Mouse (Mus musculus) midbrain, embryonic 14.5 days (tissue): ENCODE data around the gene Cntnap5c. TPM values are rescaled to one million over a fixed set of nuclear protein-coding genes. Genes with fewer than 3 reads are reported as not detected.

Experiments
- ATAC-seq: fragments of 200-750 bp; cut with Nextera tagmentation; 2 replicates; pipeline ENCODE4 v1.8.0; 2017; ENCODE audit warnings: moderate number of reproducible peaks, moderate library complexity; ENCODE audit not compliant: low FRiP score, low TSS enrichment
- DNase-seq: peaks from one replicate; pipeline ENCODE4 v3.0.0-alpha.2; 2015
- H3K27ac ChIP-seq: fragments of 300-500 bp; sonication (generic); replicated peaks from 2 replicates; pipeline ENCODE4 v1.5.1; 2014; ENCODE audit warnings: mild to moderate bottlenecking, low read depth, low read length, moderate library complexity
- H3K27me3 ChIP-seq: fragments of 300-500 bp; sonication (generic); 2 replicates; pipeline ENCODE4 v1.6.1; 2014; ENCODE audit warnings: low read length, control low read depth, mixed read lengths; ENCODE audit not compliant: control insufficient read depth, insufficient read depth
- H3K36me3 ChIP-seq: fragments of 300-500 bp; sonication (generic); 2 replicates; pipeline ENCODE4 v1.6.1; 2014; ENCODE audit warnings: low read length, control low read depth; ENCODE audit not compliant: control insufficient read depth, insufficient read depth
- H3K4me1 ChIP-seq: fragments of 300-500 bp; sonication (generic); 2 replicates; pipeline ENCODE4 v1.6.1; 2014; ENCODE audit warnings: mild to moderate bottlenecking, antibody characterized with exemption, low read length, control low read depth; ENCODE audit not compliant: control insufficient read depth, insufficient read depth
- H3K4me2 ChIP-seq: fragments of 300-500 bp; sonication (generic); 2 replicates; pipeline ENCODE4 v1.6.1; 2014; ENCODE audit warnings: mild to moderate bottlenecking, low read length, moderate library complexity
- H3K4me3 ChIP-seq: fragments of 300-500 bp; sonication (generic); replicated peaks from 2 replicates; pipeline ENCODE4 v1.5.1; 2014; ENCODE audit warnings: low read depth, low read length
- H3K9ac ChIP-seq: fragments of 300-500 bp; sonication (generic); replicated peaks from 2 replicates; pipeline ENCODE4 v1.6.1; 2014; ENCODE audit warnings: mild to moderate bottlenecking, low read length, moderate library complexity
- H3K9me3 ChIP-seq: fragments of 300-500 bp; sonication (generic); 2 replicates; pipeline ENCODE4 v1.6.1; 2016; ENCODE audit warnings: low read length, control low read depth, mixed read lengths; ENCODE audit not compliant: control insufficient read depth
- WGBS: fragments of 180-500 bp; shearing (Covaris S2); extraction: QIAGEN DNeasy Blood & Tissue Kit; methylation state at CpG from one replicate; pipeline ENCODE4 v1.1.7; 2014; 5-methylcytosine and 5-hydroxymethylcytosine counted together
- polyA plus RNA-seq: library from polyadenylated mRNA; unstranded; fragments of >200 nt; fragmentation: Nextera tagmentation; extraction: Ambion mirVana; gene quantifications from 2 replicates; pipeline ENCODE4 v1.2.1, GENCODE M21; 2014

Cntnap5c gene
- polyA plus RNA-seq, 1 experiment from 2014 or later: 1.8 TPM

GRCm38 (mm10) chr17:58082676-58083075 is 313.3 kb downstream of the Cntnap5c start:
- Histone ChIP-seq H3K27me3 (no peaks in the 10 kb centered on the region), H3K4me3 (no peak overlapping the region), H3K36me3 (no peaks in the 10 kb centered on the region), H3K27ac (no peak overlapping the region), H3K4me2 (no peak overlapping the region), H3K9ac (no peak overlapping the region), H3K9me3 (no peaks in the 10 kb centered on the region), H3K4me1 (no peaks in the 10 kb centered on the region)
- DNase-seq: no peak
- WGBS: 92% methylated on average over 1 of the region's 1 CpGs
- no peak for ATAC-seq

- Histone ChIP-seq H3K27ac (no peak overlapping the region), H3K27me3 (no peaks in the 10 kb centered on the region), H3K4me3 (no peak overlapping the region), H3K4me1 (no peaks in the 10 kb centered on the region), H3K9ac (no peak overlapping the region), H3K36me3 (no peaks in the 10 kb centered on the region), H3K9me3 (no peaks in the 10 kb centered on the region), H3K4me2 (no peak overlapping the region)
- 51% methylated on average over 2 of the region's 2 CpGs for WGBS
- peak; percentile 37 for DNase-seq
- ATAC-seq: peak; percentile 35; the same call in 1 of the 2 replicates
These were observed 335.1 kb downstream of the Cntnap5c start for GRCm38 (mm10) chr17:58104505-58104904.

- Histone ChIP-seq H3K4me3 (no peak overlapping the region), H3K4me2 (no peak overlapping the region), H3K27ac (no peak overlapping the region), H3K27me3 (no peaks in the 10 kb centered on the region), H3K9me3 (no peaks in the 10 kb centered on the region), H3K4me1 (no peaks in the 10 kb centered on the region), H3K36me3 (no peaks in the 10 kb centered on the region), H3K9ac (no peak overlapping the region)
- DNase-seq (no peak), ATAC-seq (no peak)
- 93% methylated on average over 3 of the region's 3 CpGs for WGBS
These were observed 338.5 kb downstream of the Cntnap5c start for GRCm38 (mm10) chr17:58107901-58108300.

- Histone ChIP-seq H3K27me3 (no peaks in the 10 kb centered on the region), H3K4me3 (no peak overlapping the region), H3K9ac (no peak overlapping the region), H3K4me1 (no peaks in the 10 kb centered on the region), H3K9me3 (no peaks in the 10 kb centered on the region), H3K27ac (no peak overlapping the region), H3K4me2 (no peak overlapping the region), H3K36me3 (no peaks in the 10 kb centered on the region)
- DNase-seq: no peak
- no peak for ATAC-seq
- 64% methylated on average over 1 of the region's 1 CpGs for WGBS
These were observed 339.0 kb downstream of the Cntnap5c start for GRCm38 (mm10) chr17:58108335-58108734.

- 96% methylated on average over 1 of the region's 1 CpGs for WGBS
- no peak overlapping the region for H3K9ac ChIP-seq
- no peak overlapping the region for H3K4me3 ChIP-seq
- no peak overlapping the region for H3K27ac ChIP-seq
- H3K36me3 ChIP-seq: no peaks in the 10 kb centered on the region
- H3K4me2 ChIP-seq: no peak overlapping the region
- no peaks in the 10 kb centered on the region for H3K4me1 ChIP-seq
- no peak for ATAC-seq
- no peak for DNase-seq
- H3K9me3 ChIP-seq: no peaks in the 10 kb centered on the region
- no peaks in the 10 kb centered on the region for H3K27me3 ChIP-seq
These were observed 417.8 kb downstream of the Cntnap5c start for GRCm38 (mm10) chr17:58187171-58187570.

GRCm38 (mm10) chr17:58201148-58201547 is 431.8 kb downstream of the Cntnap5c start:
- Histone ChIP-seq H3K4me3 (no peak overlapping the region), H3K27me3 (no peaks in the 10 kb centered on the region), H3K36me3 (no peaks in the 10 kb centered on the region), H3K9me3 (no peaks in the 10 kb centered on the region), H3K27ac (no peak overlapping the region), H3K4me2 (no peak overlapping the region), H3K4me1 (no peaks in the 10 kb centered on the region), H3K9ac (no peak overlapping the region)
- WGBS: 90% methylated on average over 2 of the region's 2 CpGs
- no peak for ATAC-seq
- no peak for DNase-seq

- Histone ChIP-seq H3K4me1 (no peaks in the 10 kb centered on the region), H3K9ac (no peak overlapping the region), H3K9me3 (no peaks in the 10 kb centered on the region), H3K4me3 (no peak overlapping the region), H3K27ac (no peak overlapping the region), H3K4me2 (no peak overlapping the region), H3K36me3 (no peaks in the 10 kb centered on the region), H3K27me3 (no peaks in the 10 kb centered on the region)
- ATAC-seq (no peak), DNase-seq (no peak)
- WGBS: 76% methylated on average over 2 of the region's 2 CpGs
These were observed 498.7 kb downstream of the Cntnap5c start for GRCm38 (mm10) chr17:58268058-58268457.

GRCm38 (mm10) chr17:58351310-58351709 is 581.9 kb downstream of the Cntnap5c start:
- H3K36me3 ChIP-seq: no peaks in the 10 kb centered on the region
- no peak for ATAC-seq
- DNase-seq: no peak
- no peak overlapping the region for H3K27ac ChIP-seq
- no peak overlapping the region for H3K9ac ChIP-seq
- no peaks in the 10 kb centered on the region for H3K9me3 ChIP-seq
- no peak overlapping the region for H3K4me2 ChIP-seq
- H3K4me1 ChIP-seq: no peaks in the 10 kb centered on the region
- no peak overlapping the region for H3K4me3 ChIP-seq
- no peaks in the 10 kb centered on the region for H3K27me3 ChIP-seq
- 79% methylated on average over 6 of the region's 6 CpGs for WGBS

GRCm38 (mm10) chr17:58356224-58356623 is 586.9 kb downstream of the Cntnap5c start:
- no peaks in the 10 kb centered on the region for H3K9me3 ChIP-seq
- no peak overlapping the region for H3K9ac ChIP-seq
- ATAC-seq: no peak
- no peak for DNase-seq
- H3K4me2 ChIP-seq: no peak overlapping the region
- H3K4me3 ChIP-seq: no peak overlapping the region
- WGBS: 66% methylated on average over 2 of the region's 2 CpGs
- H3K36me3 ChIP-seq: no peaks in the 10 kb centered on the region
- no peaks in the 10 kb centered on the region for H3K4me1 ChIP-seq
- H3K27ac ChIP-seq: no peak overlapping the region
- no peaks in the 10 kb centered on the region for H3K27me3 ChIP-seq
